Mouse (Mus musculus) MEL (cell line): ENCODE measurements around the gene Rundc1. TPM values are rescaled to one million over a fixed set of nuclear protein-coding genes. Genes with fewer than 3 reads are reported as not detected.

Experiments
- DNase-seq: peaks from one replicate; pipeline ENCODE4 v3.0.0; 2011; ENCODE audit warnings: low read depth, low spot score
- H3K27ac ChIP-seq: 2 replicates; pipeline ENCODE4 v1.5.1; 2012; ENCODE audit warnings: low read depth, mild to moderate bottlenecking, control low read depth, low read length, moderate library complexity; ENCODE audit not compliant: control insufficient read depth
- H3K27me3 ChIP-seq, 2 experiments: fragments of 150-350 bp in 1 of 2; sonication (generic) in 1 of 2; 2 replicates each; pipeline ENCODE4 v1.6.1; 2012; ENCODE audit warnings: low read length in 2 of 2, mild to moderate bottlenecking in 2 of 2, improper control_type of control experiment in 1 of 2, moderate library complexity in 1 of 2; ENCODE audit not compliant: insufficient read depth in 2 of 2, control insufficient read depth in 1 of 2
- H3K36me3 ChIP-seq, 2 experiments: 2 replicates each; pipeline ENCODE4 v1.6.1; 2012 to 2014; ENCODE audit warnings: low read length in 2 of 2, improper control_type of control experiment in 1 of 2, inconsistent platforms in 1 of 2, mild to moderate bottlenecking in 1 of 2; ENCODE audit not compliant: insufficient read depth in 2 of 2, control insufficient read depth in 1 of 2
- H3K4me1 ChIP-seq, 2 experiments: fragments of 150-350 bp in 1 of 2; sonication (generic) in 1 of 2; 2 replicates each; pipeline ENCODE4 v1.6.1; 2012; ENCODE audit warnings: low read length in 2 of 2, improper control_type of control experiment in 1 of 2, mild to moderate bottlenecking in 1 of 2; ENCODE audit not compliant: insufficient read depth in 2 of 2, control insufficient read depth in 1 of 2
- H3K4me3 ChIP-seq, 2 experiments: fragments of 150-350 bp in 1 of 2; sonication (generic) in 1 of 2; 2 replicates each; pipeline ENCODE4 v1.5.1; 2012; ENCODE audit warnings: low read depth in 2 of 2, low read length in 2 of 2, mild to moderate bottlenecking in 2 of 2, moderate library complexity in 2 of 2, control low read depth in 1 of 2, improper control_type of control experiment in 1 of 2; ENCODE audit not compliant: control insufficient read depth in 1 of 2, insufficient read depth in 1 of 2
- H3K79me2 ChIP-seq: 2 replicates; pipeline ENCODE4 v1.6.1; 2012; ENCODE audit warnings: mild to moderate bottlenecking, low read length, moderate library complexity; ENCODE audit not compliant: control insufficient read depth, poor library complexity, insufficient read depth
- H3K9ac ChIP-seq: 2 replicates; pipeline ENCODE4 v1.6.1; 2012; ENCODE audit warnings: low read depth, mild to moderate bottlenecking, control low read depth, low read length, moderate library complexity; ENCODE audit not compliant: control insufficient read depth, poor library complexity, severe bottlenecking
- H3K9me3 ChIP-seq: fragments of 150-350 bp; sonication (generic); replicated peaks from 2 replicates; pipeline ENCODE4 v1.6.1; 2012; ENCODE audit warnings: mild to moderate bottlenecking, low read length, improper control_type of control experiment, moderate library complexity; ENCODE audit not compliant: insufficient read depth
- BHLHE40 ChIP-seq: IDR thresholded peaks from 2 replicates; pipeline ENCODE4 v1.6.1; 2012; ENCODE audit warnings: low read depth, mild to moderate bottlenecking, inconsistent platforms, low read length, improper control_type of control experiment, borderline replicate concordance
- CHD1 ChIP-seq: IDR thresholded peaks from 2 replicates; pipeline ENCODE4 v1.6.1; 2012; ENCODE audit warnings: low read depth, mild to moderate bottlenecking, inconsistent platforms, low read length, improper control_type of control experiment
- CHD2 ChIP-seq: IDR thresholded peaks from 2 replicates; pipeline ENCODE4 v1.6.1; 2011; ENCODE audit warnings: low read length, improper control_type of control experiment
- EP300 ChIP-seq, 2 experiments: IDR thresholded peaks; 2 replicates each; pipeline ENCODE4 v1.6.1; 2011; ENCODE audit warnings: improper control_type of control experiment in 2 of 2, low read length in 2 of 2, low read depth in 1 of 2, mild to moderate bottlenecking in 1 of 2
- ETS1 ChIP-seq: IDR thresholded peaks from 2 replicates; pipeline ENCODE4 v1.6.1; 2012; ENCODE audit warnings: low read depth, mild to moderate bottlenecking, inconsistent platforms, low read length, improper control_type of control experiment, moderate library complexity
- GABPA ChIP-seq: IDR thresholded peaks from 2 replicates; pipeline ENCODE4 v1.6.1; 2012; ENCODE audit warnings: low read depth, mild to moderate bottlenecking, inconsistent platforms, low read length, improper control_type of control experiment, moderate library complexity
- GATA1 ChIP-seq: IDR thresholded peaks from 2 replicates; pipeline ENCODE4 v1.6.1; 2011; ENCODE audit warnings: low read depth, low read length, improper control_type of control experiment
- MAFK ChIP-seq: IDR thresholded peaks from 2 replicates; pipeline ENCODE4 v1.6.1; 2011; ENCODE audit warnings: low read depth, mild to moderate bottlenecking, low read length, improper control_type of control experiment, borderline replicate concordance
- MXI1 ChIP-seq: IDR thresholded peaks from 2 replicates; pipeline ENCODE4 v1.6.1; 2011; ENCODE audit warnings: mild to moderate bottlenecking, low read depth, low read length, improper control_type of control experiment
- MYB ChIP-seq: IDR thresholded peaks from 2 replicates; pipeline ENCODE4 v1.6.1; 2011; ENCODE audit warnings: mild to moderate bottlenecking, low read depth, low read length, improper control_type of control experiment
- MYC ChIP-seq: IDR thresholded peaks from 2 replicates; pipeline ENCODE4 v1.6.1; 2011; ENCODE audit warnings: low read depth, mild to moderate bottlenecking, low read length, improper control_type of control experiment, moderate library complexity
- NRF1 ChIP-seq: IDR thresholded peaks from 2 replicates; pipeline ENCODE4 v1.6.1; 2014; ENCODE audit warnings: low read depth, mild to moderate bottlenecking, inconsistent platforms, low read length, improper control_type of control experiment, moderate library complexity; ENCODE audit not compliant: poor library complexity, insufficient read depth, severe bottlenecking
- POLR2AphosphoS2 ChIP-seq: IDR thresholded peaks from 2 replicates; pipeline ENCODE4 v1.6.1; 2011; ENCODE audit warnings: low read length, improper control_type of control experiment
- POLR2AphosphoS5 ChIP-seq: IDR thresholded peaks from 2 replicates; pipeline ENCODE4 v1.6.1; 2012; ENCODE audit warnings: low read depth, borderline replicate concordance, mild to moderate bottlenecking, inconsistent platforms, low read length, moderate library complexity, mixed read lengths
- RAD21 ChIP-seq: IDR thresholded peaks from 2 replicates; pipeline ENCODE4 v1.6.1; 2011; ENCODE audit warnings: mild to moderate bottlenecking, low read depth, low read length, improper control_type of control experiment
- RCOR1 ChIP-seq: IDR thresholded peaks from 2 replicates; pipeline ENCODE4 v1.6.1; 2012; ENCODE audit warnings: low read depth, mild to moderate bottlenecking, inconsistent platforms, low read length, improper control_type of control experiment
- SMC3 ChIP-seq: IDR thresholded peaks from 2 replicates; pipeline ENCODE4 v1.6.1; 2011; ENCODE audit warnings: low read depth, low read length, improper control_type of control experiment
- TAL1 ChIP-seq: IDR thresholded peaks from 2 replicates; pipeline ENCODE4 v1.6.1; 2012; ENCODE audit warnings: mild to moderate bottlenecking, inconsistent platforms, low read length, moderate library complexity, mixed read lengths
- TBP ChIP-seq: IDR thresholded peaks from 2 replicates; pipeline ENCODE4 v1.8.0; 2011; ENCODE audit warnings: low read depth, low read length, improper control_type of control experiment
- TCF12 ChIP-seq: IDR thresholded peaks from 2 replicates; pipeline ENCODE4 v1.6.1; 2014; ENCODE audit warnings: low read depth, mild to moderate bottlenecking, inconsistent platforms, low read length, improper control_type of control experiment, moderate library complexity
- ZMIZ1 ChIP-seq: IDR thresholded peaks from 2 replicates; pipeline ENCODE4 v1.6.1; 2012; ENCODE audit warnings: low read depth, mild to moderate bottlenecking, inconsistent platforms, low read length, improper control_type of control experiment, moderate library complexity
- polyA plus RNA-seq, 2 experiments: library from polyadenylated mRNA; stranded (reverse) in 1 of 2; unstranded in 1 of 2; fragments of >175 nt in 1 of 2; fragments of >200 nt in 1 of 2; gene quantifications; 2 replicates each; pipeline versions ENCODE4 v1.2.1 to v1.2.4; 2012; ENCODE audit warnings: low replicate concordance in 2 of 2, low read depth in 1 of 2; ENCODE audit not compliant: insufficient read length in 2 of 2, insufficient read depth in 1 of 2, missing spikeins in 1 of 2
- total RNA-seq: library from RNA; depleted of rRNA; stranded (reverse); fragments of 300-350 nt; gene quantifications from 2 replicates; pipeline ENCODE4 v1.2.3, GENCODE M21; 2012

Gene Rundc1
- total and polyA plus RNA-seq, 3 experiments, result 9.2 to 13.1 TPM; not detected in 1

DNA sequence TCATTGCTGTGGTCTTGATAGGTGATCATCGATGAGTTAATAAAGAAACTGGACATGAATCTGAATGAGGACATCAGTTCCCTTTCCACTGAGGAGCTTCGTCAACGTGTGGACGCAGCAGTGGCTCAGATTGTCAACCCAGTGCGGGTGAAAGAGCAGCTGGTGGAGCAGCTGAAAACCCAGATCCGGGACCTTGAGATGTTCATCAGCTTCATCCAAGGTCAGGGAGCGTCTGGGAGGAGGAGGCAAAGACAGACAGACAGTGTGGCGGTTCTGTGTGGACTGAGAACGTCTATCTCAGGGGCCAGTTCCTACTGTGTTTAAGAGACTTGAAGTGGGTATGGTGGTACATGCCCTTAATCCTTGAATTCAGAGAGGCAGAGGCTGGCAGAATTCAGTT, 6.4 kb downstream of the Rundc1 start:
- DNase-seq, result no peak
- Histone ChIP-seq H3K9ac (no peak overlapping the region), H3K79me2 (peaks cover 7% of the 10 kb centered on the region), H3K4me3 (no peak overlapping the region), H3K27me3 (no peaks in the 10 kb centered on the region), H3K27ac (no peak overlapping the region), H3K4me1 (peaks cover 4 to 7% of the 10 kb centered on the region in 2 experiments), H3K36me3 (peaks cover 8 to 9% of the 10 kb centered on the region in 2 experiments), H3K9me3 (no peaks in the 10 kb centered on the region)
- TF ChIP-seq MYB, result no peak
- no peak for TF ChIP-seq CHD1
- TF ChIP-seq SMC3, result no peak
- TF ChIP-seq TBP, result no peak
- TF ChIP-seq GATA1, result no peak
- TF ChIP-seq MAFK, result no peak
- no peak for TF ChIP-seq RCOR1
- no peak for TF ChIP-seq MYC
- no peak for TF ChIP-seq CHD2
- no peak for TF ChIP-seq BHLHE40
- TF ChIP-seq RAD21, result no peak
- no peak for TF ChIP-seq TCF12
- no peak for TF ChIP-seq ETS1
- no peak for TF ChIP-seq GABPA
- TF ChIP-seq EP300 (IDR thresholded peaks at IDR 0.05; ENCODE audit: low read depth in 1 of 2, low read length in 2 of 2), result no peak

GRCm38 (mm10) chr11:101433396-101433795, 8.5 kb downstream of the Rundc1 start:
- peaks cover 3 to 9% of the 10 kb centered on the region in 2 experiments; a peak in 3 of 4 replicates for H3K36me3 ChIP-seq
- no peaks in the 10 kb centered on the region for H3K9me3 ChIP-seq
- no peaks in the 10 kb centered on the region for H3K27me3 ChIP-seq
- no peaks in the 10 kb centered on the region; the same call in 1 of the 2 replicates for H3K79me2 ChIP-seq
- H3K9ac ChIP-seq, result no peak overlapping the region
- H3K4me1 ChIP-seq, result no peaks in the 10 kb centered on the region
- no peak for DNase-seq
- no peak overlapping the region for H3K4me3 ChIP-seq
- TF ChIP-seq RCOR1, result no peak
- TF ChIP-seq TAL1, result no peak
- no peak for TF ChIP-seq GABPA
- TF ChIP-seq ETS1, result no peak
- TF ChIP-seq MAFK, result no peak
- no peak for TF ChIP-seq GATA1
- TF ChIP-seq NRF1, result no peak
- TF ChIP-seq ZMIZ1, result no peak
- TF ChIP-seq MXI1, result no peak
- no peak for TF ChIP-seq POLR2AphosphoS5
- no peak for TF ChIP-seq POLR2AphosphoS2
- no peak for TF ChIP-seq BHLHE40
- no peak for TF ChIP-seq MYB
- no peak overlapping the region for H3K27ac ChIP-seq
